ENCODE assay signal across 13 mouse cellular contexts in genomic region chr17:44479491-44479890, GRCm38 (mm10).
"Had no signal": no experiment of that assay in that cellular context is flagged by ENCODE, and none has a peak within 500 bp of the region (broad histone marks: within the 10 kb centered on the region; RNA-seq: fewer than 3 reads in every experiment).

No protein-coding gene starts in this region.

- DNase-seq: gastrocnemius, postnatal 14 days; gastrocnemius, postnatal 36 days; heart, adult 11 months; heart, adult 2 months; heart, postnatal 14 days; heart, postnatal 36 days; kidney, adult 11 months; kidney, adult 9 months; kidney, postnatal 14 days; kidney, postnatal 36 days; layer of hippocampus, adult 9-11 months; layer of hippocampus, postnatal 36 days; lung, adult 18-20 months had no signal
